Mouse (Mus musculus): ENCODE results near the gene Hip1r. TPM values are rescaled to one million over a fixed set of nuclear protein-coding genes. Genes with fewer than 3 reads are reported as not detected.

Gene Hip1r
- polyA plus RNA-seq, 1 experiment = 53.6 TPM

- Histone ChIP-seq H3K4me1 (ENCODE audit: control insufficient read depth, insufficient read depth, low read length) (peaks cover 15% of the 10 kb centered on the region), H3K4me3 (replicated peaks; ENCODE audit: control insufficient read depth, low read depth, low read length) (no peak overlapping the region), H3K27ac (ENCODE audit: control insufficient read depth, insufficient read depth, low read depth, low read length, poor library complexity) (no peak overlapping the region)
- TF ChIP-seq POLR2A (IDR thresholded peaks at IDR 0.05; ENCODE audit: borderline replicate concordance, control insufficient read depth, low read depth, low read length) (no peak), CTCF (IDR thresholded peaks at IDR 0.05; ENCODE audit: control insufficient read depth, insufficient read depth, low read length) (no peak)
- WGBS = 90% methylated on average over 3 of the region's 3 CpGs
These were observed 3.8 kb downstream of the Hip1r start for GRCm38 (mm10) chr5:123977231-123977630.

- Histone ChIP-seq H3K4me1 (ENCODE audit: control insufficient read depth, insufficient read depth, low read length) (peaks cover 15% of the 10 kb centered on the region), H3K27ac (ENCODE audit: control insufficient read depth, insufficient read depth, low read depth, low read length, poor library complexity) (no peak overlapping the region), H3K4me3 (replicated peaks; ENCODE audit: control insufficient read depth, low read depth, low read length) (no peak overlapping the region)
- 58% methylated on average over 5 of the region's 5 CpGs for WGBS
- no peak for TF ChIP-seq POLR2A (IDR thresholded peaks at IDR 0.05; ENCODE audit: borderline replicate concordance, control insufficient read depth, low read depth, low read length)
- TF ChIP-seq CTCF (IDR thresholded peaks at IDR 0.05; ENCODE audit: control insufficient read depth, insufficient read depth, low read length) = no peak
These were observed 4.7 kb downstream of the Hip1r start for GRCm38 (mm10) chr5:123978131-123978530.

GRCm38 (mm10) chr5:123979221-123979979 is 6.0 kb downstream of the Hip1r start:
- no peak overlapping the region for H3K4me3 ChIP-seq (replicated peaks; ENCODE audit: control insufficient read depth, low read depth, low read length)
- H3K4me1 ChIP-seq (ENCODE audit: control insufficient read depth, insufficient read depth, low read length) = peaks cover 13% of the 10 kb centered on the region
- TF ChIP-seq CTCF (IDR thresholded peaks at IDR 0.05; ENCODE audit: control insufficient read depth, insufficient read depth, low read length) = no peak
- no peak for TF ChIP-seq POLR2A (IDR thresholded peaks at IDR 0.05; ENCODE audit: borderline replicate concordance, control insufficient read depth, low read depth, low read length)
- 49% methylated on average over 18 of the region's 18 CpGs for WGBS
- H3K27ac ChIP-seq (ENCODE audit: control insufficient read depth, insufficient read depth, low read depth, low read length, poor library complexity) = peak overlapping the region; percentile 29

GRCm38 (mm10) chr5:123979980-123980369 is 6.5 kb downstream of the Hip1r start:
- Histone ChIP-seq H3K4me3 (replicated peaks; ENCODE audit: control insufficient read depth, low read depth, low read length) (no peak overlapping the region), H3K4me1 (ENCODE audit: control insufficient read depth, insufficient read depth, low read length) (peaks cover 13% of the 10 kb centered on the region), H3K27ac (ENCODE audit: control insufficient read depth, insufficient read depth, low read depth, low read length, poor library complexity) (no peak overlapping the region)
- TF ChIP-seq CTCF (IDR thresholded peaks at IDR 0.05; ENCODE audit: control insufficient read depth, insufficient read depth, low read length) = no peak
- no peak for TF ChIP-seq POLR2A (IDR thresholded peaks at IDR 0.05; ENCODE audit: borderline replicate concordance, control insufficient read depth, low read depth, low read length)
- 69% methylated on average over 4 of the region's 4 CpGs for WGBS

DNA sequence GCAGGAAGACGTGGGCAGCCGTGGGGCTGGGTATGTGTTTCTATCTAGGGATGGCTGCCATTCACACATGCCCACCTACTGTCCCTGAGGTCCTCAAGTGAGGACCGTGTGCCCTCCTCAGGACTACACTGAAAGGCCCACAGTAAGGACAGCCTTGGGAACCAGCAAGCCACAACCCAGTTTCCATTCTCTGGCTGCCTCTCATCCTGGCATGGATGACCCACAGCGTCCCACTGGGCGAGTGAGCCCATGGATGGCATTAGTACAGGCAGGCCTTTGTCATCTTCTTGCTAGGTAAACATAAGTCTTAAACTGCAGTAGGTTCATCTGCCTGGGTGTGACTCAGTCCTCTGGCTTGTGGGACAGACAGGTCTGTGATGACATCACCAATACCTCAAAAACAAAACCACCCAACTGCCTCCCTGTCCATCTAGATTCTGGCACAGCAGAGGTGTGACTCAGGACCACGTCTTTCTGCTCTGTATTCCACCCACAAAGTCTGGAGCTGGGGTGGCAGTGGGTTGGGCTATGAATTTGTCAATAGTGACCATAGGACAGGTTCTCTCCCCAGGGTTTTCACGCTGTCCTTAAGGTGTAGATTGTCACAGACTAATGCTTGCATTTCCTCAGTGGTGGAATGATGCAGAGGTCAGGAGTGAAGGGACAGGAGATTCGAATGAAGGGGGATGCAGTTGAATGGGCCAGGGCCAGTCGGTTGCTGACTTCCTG is 7.3 kb downstream of the Hip1r start:
- Histone ChIP-seq H3K27ac (ENCODE audit: control insufficient read depth, insufficient read depth, low read depth, low read length, poor library complexity) (no peak overlapping the region), H3K4me3 (replicated peaks; ENCODE audit: control insufficient read depth, low read depth, low read length) (no peak overlapping the region), H3K4me1 (ENCODE audit: control insufficient read depth, insufficient read depth, low read length) (peaks cover 12% of the 10 kb centered on the region)
- TF ChIP-seq CTCF (IDR thresholded peaks at IDR 0.05; ENCODE audit: control insufficient read depth, insufficient read depth, low read length) (no peak), POLR2A (IDR thresholded peaks at IDR 0.05; ENCODE audit: borderline replicate concordance, control insufficient read depth, low read depth, low read length) (no peak)
- 49% methylated on average over 9 of the region's 9 CpGs for WGBS

- H3K27ac ChIP-seq (ENCODE audit: control insufficient read depth, insufficient read depth, low read depth, low read length, poor library complexity) = no peak overlapping the region
These were observed 7.8 kb downstream of the Hip1r start for GRCm38 (mm10) chr5:123981250-123981554.

GRCm38 (mm10) chr5:123982838-123983237 is 9.4 kb downstream of the Hip1r start:
- H3K4me1 ChIP-seq (ENCODE audit: control insufficient read depth, insufficient read depth, low read length) = peaks cover 10% of the 10 kb centered on the region
- H3K4me3 ChIP-seq (replicated peaks; ENCODE audit: control insufficient read depth, low read depth, low read length) = no peak overlapping the region
- 87% methylated on average over 11 of the region's 11 CpGs for WGBS
- no peak for TF ChIP-seq CTCF (IDR thresholded peaks at IDR 0.05; ENCODE audit: control insufficient read depth, insufficient read depth, low read length)
- no peak for TF ChIP-seq POLR2A (IDR thresholded peaks at IDR 0.05; ENCODE audit: borderline replicate concordance, control insufficient read depth, low read depth, low read length)
- no peak overlapping the region for H3K27ac ChIP-seq (ENCODE audit: control insufficient read depth, insufficient read depth, low read depth, low read length, poor library complexity)

More at GRCm38 (mm10) chr5:123981250-123981554, 7.8 kb downstream of the Hip1r start:
- H3K4me1 ChIP-seq (ENCODE audit: control insufficient read depth, insufficient read depth, low read length) = peaks cover 10% of the 10 kb centered on the region
- WGBS = 23% methylated on average over 6 of the region's 6 CpGs
- H3K4me3 ChIP-seq (replicated peaks; ENCODE audit: control insufficient read depth, low read depth, low read length) = no peak overlapping the region
- TF ChIP-seq POLR2A (IDR thresholded peaks at IDR 0.05; ENCODE audit: borderline replicate concordance, control insufficient read depth, low read depth, low read length) (no peak), CTCF (IDR thresholded peaks at IDR 0.05; ENCODE audit: control insufficient read depth, insufficient read depth, low read length) (no peak)

DNA sequence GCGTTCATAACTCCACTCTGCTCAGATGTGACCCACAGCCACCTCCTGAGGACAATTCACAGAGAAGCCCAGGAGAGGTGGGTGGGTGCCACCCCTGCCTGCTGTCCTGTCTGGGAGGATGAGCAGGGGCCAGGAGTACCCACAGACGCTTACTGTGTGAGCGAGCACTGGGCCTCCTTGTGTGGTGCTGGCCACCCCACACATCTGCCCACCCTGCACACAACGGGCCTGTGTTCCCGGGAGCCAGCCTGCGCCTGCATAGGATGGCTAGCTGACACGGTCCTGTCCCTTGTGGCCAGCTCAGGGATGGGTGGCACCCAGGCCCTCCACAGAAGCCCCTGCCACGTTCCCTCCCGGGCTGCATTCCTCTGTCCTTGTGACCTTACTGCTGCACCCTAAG is 12.0 kb downstream of the Hip1r start:
- 90% methylated on average over 9 of the region's 9 CpGs for WGBS
- Histone ChIP-seq H3K27ac (ENCODE audit: control insufficient read depth, insufficient read depth, low read depth, low read length, poor library complexity) (no peak overlapping the region), H3K4me3 (replicated peaks; ENCODE audit: control insufficient read depth, low read depth, low read length) (no peak overlapping the region), H3K4me1 (ENCODE audit: control insufficient read depth, insufficient read depth, low read length) (peaks cover 7% of the 10 kb centered on the region)
- no peak for TF ChIP-seq POLR2A (IDR thresholded peaks at IDR 0.05; ENCODE audit: borderline replicate concordance, control insufficient read depth, low read depth, low read length)
- TF ChIP-seq CTCF (IDR thresholded peaks at IDR 0.05; ENCODE audit: control insufficient read depth, insufficient read depth, low read length) = no peak

Measured in bone marrow, adult 2 months (tissue).